Mouse (Mus musculus) intestine, postnatal 0 days (tissue): ENCODE measurements around the gene Rasgef1a. TPM values are rescaled to one million over a fixed set of nuclear protein-coding genes. Genes with fewer than 3 reads are reported as not detected.

Experiments used
- ATAC-seq: fragments of 200-750 bp; cut with Nextera tagmentation; 2 replicates; pipeline ENCODE4 v1.8.0; 2017; ENCODE audit warnings: mild to moderate bottlenecking, moderate TSS enrichment, moderate library complexity
- H3K27ac ChIP-seq: fragments of 300-500 bp; sonication (generic); 2 replicates; pipeline ENCODE4 v1.5.1; 2014; ENCODE audit warnings: mild to moderate bottlenecking, low read depth, low read length, moderate library complexity
- H3K27me3 ChIP-seq: fragments of 300-500 bp; sonication (generic); replicated peaks from 2 replicates; pipeline ENCODE4 v1.6.1; 2014; ENCODE audit warnings: low read length, mixed read lengths; ENCODE audit not compliant: control insufficient read depth, insufficient read depth
- H3K36me3 ChIP-seq: fragments of 300-500 bp; sonication (generic); 2 replicates; pipeline ENCODE4 v1.6.1; 2014; ENCODE audit warnings: mild to moderate bottlenecking, moderate library complexity; ENCODE audit not compliant: control insufficient read depth, insufficient read depth
- H3K4me1 ChIP-seq: fragments of 300-500 bp; sonication (generic); replicated peaks from 2 replicates; pipeline ENCODE4 v1.6.1; 2014; ENCODE audit warnings: antibody characterized with exemption, low read length, mixed read lengths; ENCODE audit not compliant: control insufficient read depth, insufficient read depth
- H3K4me2 ChIP-seq: fragments of 300-500 bp; sonication (generic); replicated peaks from 2 replicates; pipeline ENCODE4 v1.6.1; 2014; ENCODE audit warnings: low read depth, mild to moderate bottlenecking, moderate library complexity
- H3K4me3 ChIP-seq: fragments of 300-500 bp; sonication (generic); 2 replicates; pipeline ENCODE4 v1.5.1; 2014; ENCODE audit warnings: low read depth, low read length
- H3K9ac ChIP-seq: fragments of 300-500 bp; sonication (generic); 2 replicates; pipeline ENCODE4 v1.6.1; 2014; ENCODE audit warnings: mild to moderate bottlenecking, low read depth, low read length
- H3K9me3 ChIP-seq: fragments of 300-500 bp; sonication (generic); 2 replicates; pipeline ENCODE4 v1.6.1; 2016; ENCODE audit warnings: mixed run types; ENCODE audit not compliant: control insufficient read depth
- CTCF ChIP-seq: sonication (generic); IDR thresholded peaks from 2 replicates; pipeline ENCODE4 v1.5.1; 2016; ENCODE audit warnings: low read depth, mild to moderate bottlenecking, control low read depth, antibody characterized with exemption, moderate library complexity
- WGBS: fragments of 180-500 bp; shearing (Covaris S2); extraction: QIAGEN DNeasy Blood & Tissue Kit; methylation state at CpG from one replicate; pipeline ENCODE4 v1.1.7; 2014; 5-methylcytosine and 5-hydroxymethylcytosine counted together
- polyA plus RNA-seq: library from polyadenylated mRNA; unstranded; fragments of >200 nt; fragmentation: Nextera tagmentation; extraction: Ambion mirVana; gene quantifications from 2 replicates; pipeline ENCODE4 v1.2.1, GENCODE M21; 2015

The Rasgef1a gene
- polyA plus RNA-seq, 1 experiment from 2014 or later = 0.25 TPM

DNA sequence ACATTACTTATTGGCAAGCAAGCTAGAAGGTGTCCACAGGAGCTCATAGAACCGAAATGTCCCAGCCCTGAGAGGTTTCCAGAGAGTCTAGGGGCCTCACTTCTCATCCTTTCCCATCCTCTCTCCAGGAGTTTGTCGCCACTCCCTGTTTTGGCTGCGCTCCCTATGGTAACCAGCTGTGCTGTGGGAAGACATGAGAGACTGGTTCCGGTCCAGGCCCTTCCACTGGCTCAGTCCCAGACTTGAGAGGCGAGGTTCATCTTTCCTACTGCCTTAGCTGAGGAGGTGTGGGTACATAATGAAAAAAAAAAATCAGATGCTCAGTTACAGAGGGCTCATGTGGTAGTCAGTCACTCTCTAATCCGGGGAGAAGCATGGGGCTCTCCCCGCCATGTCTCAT is 19.9 kb upstream of the Rasgef1a start:
- Histone ChIP-seq H3K4me3 (no peak overlapping the region), H3K36me3 (no peaks in the 10 kb centered on the region), H3K9me3 (no peaks in the 10 kb centered on the region), H3K9ac (no peak overlapping the region), H3K4me1 (no peaks in the 10 kb centered on the region), H3K4me2 (no peak overlapping the region), H3K27me3 (no peaks in the 10 kb centered on the region), H3K27ac (no peak overlapping the region)
- TF ChIP-seq CTCF = no peak
- no peak for ATAC-seq
- whole genome bisulfite sequencing = 65% methylated on average over 7 of the region's 7 CpGs

- no peak overlapping the region for H3K4me2 ChIP-seq
- no peak overlapping the region for H3K27ac ChIP-seq
- no peaks in the 10 kb centered on the region for H3K27me3 ChIP-seq
- no peaks in the 10 kb centered on the region for H3K4me1 ChIP-seq
- 68% methylated on average over 8 of the region's 8 CpGs for WGBS
- no peak for ATAC-seq
- no peak overlapping the region for H3K9ac ChIP-seq
- no peak for TF ChIP-seq CTCF
- H3K4me3 ChIP-seq = no peak overlapping the region
- H3K36me3 ChIP-seq = no peaks in the 10 kb centered on the region
- no peaks in the 10 kb centered on the region for H3K9me3 ChIP-seq
Observed at GRCm38 (mm10) chr6:117991928-117992327, 19.3 kb upstream of the Rasgef1a start.

DNA sequence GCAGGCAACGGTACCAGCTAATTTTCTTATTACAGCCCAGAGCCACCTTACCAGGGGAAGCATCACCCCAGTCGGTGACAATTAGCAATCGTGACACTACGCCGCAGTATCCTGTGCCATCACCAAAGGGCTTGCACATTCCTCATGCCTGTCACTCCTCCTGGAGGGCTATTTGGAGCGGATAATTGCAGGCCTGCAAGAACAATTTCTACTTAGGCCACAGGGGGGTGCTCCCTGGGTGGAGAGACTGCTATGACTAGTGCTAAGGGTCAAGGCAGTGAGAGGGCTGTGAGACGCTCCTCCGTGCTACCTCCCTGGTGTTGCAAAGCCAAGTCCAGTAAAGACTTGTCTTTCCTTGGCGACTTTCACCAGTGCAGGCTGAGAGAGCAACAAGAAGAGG is 16.1 kb upstream of the Rasgef1a start:
- ATAC-seq = no peak
- TF ChIP-seq CTCF = peak; percentile 42
- Histone ChIP-seq H3K4me3 (no peak overlapping the region), H3K4me1 (no peaks in the 10 kb centered on the region), H3K36me3 (no peaks in the 10 kb centered on the region), H3K27me3 (no peaks in the 10 kb centered on the region), H3K27ac (no peak overlapping the region), H3K9ac (no peak overlapping the region), H3K9me3 (no peaks in the 10 kb centered on the region), H3K4me2 (no peak overlapping the region)
- WGBS = 61% methylated on average over 9 of the region's 9 CpGs

DNA sequence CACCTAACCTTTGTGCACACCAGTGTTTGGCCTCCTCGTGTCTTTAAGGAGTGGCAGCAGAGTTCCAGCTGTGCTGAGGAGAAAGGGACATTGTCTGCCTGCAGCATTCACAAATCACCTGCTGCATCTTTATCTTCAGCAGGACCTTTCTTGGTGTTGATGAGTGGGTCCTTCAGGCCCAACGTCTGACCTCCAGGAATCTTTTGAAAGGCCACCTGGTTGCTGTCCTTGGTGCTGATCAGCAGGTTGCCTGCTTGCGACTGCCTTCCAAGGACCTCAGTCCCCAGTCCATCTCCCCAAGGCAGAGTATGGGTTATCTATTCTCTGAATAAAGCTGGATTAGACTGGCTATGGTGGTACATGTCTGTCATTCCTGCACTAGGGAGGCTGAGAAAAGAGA is 10.0 kb upstream of the Rasgef1a start:
- TF ChIP-seq CTCF = no peak
- no peak overlapping the region for H3K9ac ChIP-seq
- no peak for ATAC-seq

DNA sequence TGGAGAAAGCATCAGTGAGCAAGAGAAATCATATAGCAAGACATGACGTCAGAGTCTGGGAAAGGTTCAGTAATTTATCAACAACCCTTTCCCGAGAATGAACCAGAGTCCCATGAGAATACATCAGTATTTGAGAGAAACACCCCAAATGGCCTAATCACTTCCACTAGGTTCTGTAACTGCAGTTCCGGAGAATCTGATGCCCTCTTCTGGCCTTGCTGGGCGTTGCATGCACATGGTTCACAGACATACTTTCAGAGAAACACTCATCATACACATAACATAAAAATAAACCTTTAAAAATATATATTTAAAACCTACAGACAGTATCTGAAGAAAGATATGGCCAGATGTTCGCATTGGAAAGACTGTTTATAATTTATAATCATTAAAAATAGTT is 3.9 kb upstream of the Rasgef1a start:
- Histone ChIP-seq H3K27ac (no peak overlapping the region), H3K4me3 (no peak overlapping the region), H3K36me3 (no peaks in the 10 kb centered on the region), H3K9me3 (no peaks in the 10 kb centered on the region), H3K4me1 (no peaks in the 10 kb centered on the region), H3K4me2 (no peak overlapping the region), H3K9ac (no peak overlapping the region), H3K27me3 (peaks cover 21% of the 10 kb centered on the region)
- ATAC-seq = no peak
- peak; percentile 62 for TF ChIP-seq CTCF
- WGBS = 45% methylated on average over 5 of the region's 5 CpGs

More for the DNA sequence above, 10.0 kb upstream of the Rasgef1a start:
- Histone ChIP-seq H3K9me3 (no peaks in the 10 kb centered on the region), H3K4me1 (no peaks in the 10 kb centered on the region), H3K4me3 (no peak overlapping the region), H3K27me3 (no peaks in the 10 kb centered on the region), H3K27ac (no peak overlapping the region), H3K4me2 (no peak overlapping the region), H3K36me3 (no peaks in the 10 kb centered on the region)
- WGBS = 13% methylated on average over 3 of the region's 3 CpGs

- Histone ChIP-seq H3K27ac (no peak overlapping the region), H3K27me3 (peaks cover 23% of the 10 kb centered on the region), H3K4me2 (no peak overlapping the region), H3K9me3 (no peaks in the 10 kb centered on the region), H3K4me1 (no peaks in the 10 kb centered on the region), H3K4me3 (no peak overlapping the region), H3K36me3 (no peaks in the 10 kb centered on the region), H3K9ac (no peak overlapping the region)
- ATAC-seq = no peak
- no peak for TF ChIP-seq CTCF
- WGBS = 69% methylated on average over 4 of the region's 4 CpGs
Observed at GRCm38 (mm10) chr6:118007843-118008539, 3.2 kb upstream of the Rasgef1a start.
